Mouse (Mus musculus) kidney, adult 11 months (tissue): Measurements from ENCODE around the gene Washc2.
A peak's percentile ranks its signal among the peaks of the same experiment; 100 is the strongest.

ENCODE experiments used
- DNase-seq: peaks from one replicate; pipeline ENCODE4 v3.0.0; 2022

Gene Washc2

GRCm38 (mm10) chr6:116264018-116264651, 56.3 kb downstream of the Washc2 start, which contains the start of gene Zfand4:
TSS of gene Zfand4 (plus strand) at chr6:116264222.
- DNase-seq: peak; percentile 83

- DNase-seq: no peak
Observed at GRCm38 (mm10) chr6:116264836-116265235, 57.0 kb downstream of the Washc2 start.

GRCm38 (mm10) chr6:116265603-116266002, 57.8 kb downstream of the Washc2 start:
- DNase-seq: no peak

- no peak for DNase-seq
Observed at GRCm38 (mm10) chr6:116266273-116267109, 58.7 kb downstream of the Washc2 start.

GRCm38 (mm10) chr6:116267110-116267423, 59.2 kb downstream of the Washc2 start:
- DNase-seq: no peak

- DNase-seq: no peak
Observed at GRCm38 (mm10) chr6:116275695-116276094, 67.9 kb downstream of the Washc2 start.

GRCm38 (mm10) chr6:116278679-116279317, 71.0 kb downstream of the Washc2 start:
- DNase-seq: no peak

- no peak for DNase-seq
Observed at GRCm38 (mm10) chr6:116281014-116281413, 73.2 kb downstream of the Washc2 start.

GRCm38 (mm10) chr6:116282546-116282945, 74.7 kb downstream of the Washc2 start:
- no peak for DNase-seq

GRCm38 (mm10) chr6:116283280-116283679, 75.4 kb downstream of the Washc2 start:
- DNase-seq: no peak

- no peak for DNase-seq
Observed at GRCm38 (mm10) chr6:116286321-116286720, 78.5 kb downstream of the Washc2 start.

- peak; percentile 85 for DNase-seq
Observed at GRCm38 (mm10) chr6:116286870-116287575, 79.2 kb downstream of the Washc2 start.

- DNase-seq: no peak
Observed at GRCm38 (mm10) chr6:116311411-116311810, 103.6 kb downstream of the Washc2 start.
